Mouse (Mus musculus): Measurements from ENCODE around the gene Olfr794. TPM values are rescaled to one million over a fixed set of nuclear protein-coding genes. Genes with fewer than 3 reads are reported as not detected.

The Olfr794 gene
- not detected in 2 replicates for polyA plus RNA-seq (2012; rRNA removed; ENCODE audit: low replicate concordance)

DNA sequence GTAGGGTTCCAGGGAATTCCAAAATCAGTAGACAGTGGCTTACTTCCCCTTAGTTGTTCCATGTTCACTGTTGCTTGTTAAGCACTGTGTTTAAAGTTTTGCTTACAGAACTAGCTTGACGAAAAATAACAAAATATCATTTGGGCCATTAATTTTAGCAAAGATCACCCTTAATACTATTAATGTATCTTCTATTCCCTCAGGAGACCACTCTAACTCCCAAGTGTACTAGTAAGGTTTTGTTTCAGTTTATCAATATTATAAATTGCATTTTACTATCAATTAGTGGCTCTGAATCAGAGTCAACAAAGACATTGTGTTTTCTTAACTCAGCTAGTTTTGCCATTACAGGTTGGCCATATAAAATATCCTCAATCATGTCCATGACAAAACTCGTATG is at the start of gene Olfr794:
TSS of gene Olfr794 (plus strand) at position 301 of the 400 bp plus-strand sequence.

DNA sequence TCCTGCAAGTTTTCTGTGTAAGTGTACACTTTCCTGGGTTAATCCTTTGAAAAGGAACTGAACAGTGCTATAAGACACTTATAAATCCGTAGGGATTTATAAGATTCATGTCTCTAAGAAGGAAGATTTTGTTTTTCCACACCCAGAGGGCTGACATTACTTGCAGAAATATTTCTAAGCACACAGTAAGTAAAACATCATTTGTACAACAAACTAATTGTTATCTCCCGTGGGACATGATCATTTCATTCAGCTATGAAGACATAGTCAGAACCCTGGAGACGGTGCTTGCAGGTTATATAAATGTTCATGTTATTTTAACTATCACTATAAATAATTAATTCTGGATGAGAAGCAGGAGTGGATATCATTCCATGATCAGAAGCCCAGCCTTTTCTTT is 46.0 kb upstream of the Olfr794 start, which contains the start of gene Olfr791:
TSS of gene Olfr791 (plus strand) at position 301 of the 400 bp plus-strand sequence.

DNA sequence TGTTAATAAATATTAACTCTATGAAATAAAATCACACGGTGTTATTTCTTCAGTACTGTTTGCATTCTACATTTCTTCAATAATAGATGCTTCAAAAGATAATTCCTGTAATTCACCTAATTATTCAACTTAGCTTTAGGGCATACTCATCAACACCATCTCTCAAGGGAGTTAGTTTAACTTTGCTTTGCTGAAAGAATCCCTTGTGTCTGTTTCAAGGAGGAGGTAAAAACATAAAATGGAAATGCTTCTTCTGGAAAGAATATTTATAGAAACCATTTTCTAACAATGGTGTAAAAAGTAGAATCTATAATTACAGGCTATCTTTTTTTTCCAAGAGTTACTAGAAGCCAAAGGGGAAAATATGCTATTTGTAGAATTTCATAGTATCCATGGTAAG is 28.6 kb upstream of the Olfr794 start, which contains the start of gene Olfr792:
TSS of gene Olfr792 (plus strand) at position 301 of the 400 bp plus-strand sequence.

DNA sequence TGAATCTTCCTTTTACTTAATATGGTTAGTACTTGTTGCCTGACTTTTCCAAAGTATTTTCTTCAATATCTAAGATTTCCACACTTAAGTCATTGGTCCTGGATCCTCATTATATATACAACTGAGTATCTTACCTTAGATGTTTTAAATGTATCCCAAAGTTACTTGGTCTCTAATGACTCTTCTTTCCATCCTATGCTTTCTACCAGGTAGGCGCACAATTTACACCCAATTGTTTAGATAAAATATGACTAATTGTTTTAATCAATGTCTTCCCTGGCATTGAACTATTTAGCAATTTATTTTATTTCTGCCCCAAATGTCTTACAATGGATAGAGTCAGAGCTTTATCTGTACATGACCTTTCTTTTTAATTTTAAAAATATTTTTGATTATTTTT is 45.0 kb downstream of the Olfr794 start, which contains the start of gene Olfr796:
TSS of gene Olfr796 (minus strand) at position 101 of the 400 bp plus-strand sequence.

Other genes starting within 250 kb of the Olfr794 start
- gene Olfr780, start 249.5 kb upstream of the Olfr794 start, polyA plus RNA-seq (2012; rRNA removed; ENCODE audit: low replicate concordance), result not detected in 2 replicates
- gene Olfr781, start 238.8 kb upstream of the Olfr794 start, polyA plus RNA-seq (2012; rRNA removed; ENCODE audit: low replicate concordance), result not detected in 2 replicates
- gene Olfr782, start 218.8 kb upstream of the Olfr794 start, polyA plus RNA-seq (2012; rRNA removed; ENCODE audit: low replicate concordance), result not detected in 2 replicates
- gene Olfr784, start 183.6 kb upstream of the Olfr794 start, polyA plus RNA-seq (2012; rRNA removed; ENCODE audit: low replicate concordance), result not detected in 2 replicates
- not detected in 2 replicates for gene Olfr785, start 162.2 kb upstream of the Olfr794 start, polyA plus RNA-seq (2012; rRNA removed; ENCODE audit: low replicate concordance)
- gene Olfr786, start 140.3 kb upstream of the Olfr794 start, polyA plus RNA-seq (2012; rRNA removed; ENCODE audit: low replicate concordance), result not detected in 2 replicates
- not detected in 2 replicates for gene Olfr787, start 105.8 kb upstream of the Olfr794 start, polyA plus RNA-seq (2012; rRNA removed; ENCODE audit: low replicate concordance)
- gene Olfr788, start 96.7 kb upstream of the Olfr794 start, polyA plus RNA-seq (2012; rRNA removed; ENCODE audit: low replicate concordance), result not detected in 2 replicates
- gene Olfr789, start 82.9 kb upstream of the Olfr794 start, polyA plus RNA-seq (2012; rRNA removed; ENCODE audit: low replicate concordance), result not detected in 2 replicates
- gene Olfr790, start 69.2 kb upstream of the Olfr794 start, polyA plus RNA-seq (2012; rRNA removed; ENCODE audit: low replicate concordance), result not detected in 2 replicates
- not detected in 2 replicates for gene Olfr791, start 45.9 kb upstream of the Olfr794 start, polyA plus RNA-seq (2012; rRNA removed; ENCODE audit: low replicate concordance)
- gene Olfr792, start 28.5 kb upstream of the Olfr794 start, polyA plus RNA-seq (2012; rRNA removed; ENCODE audit: low replicate concordance), result not detected in 2 replicates
- gene Olfr796, start 44.9 kb downstream of the Olfr794 start, polyA plus RNA-seq (2012; rRNA removed; ENCODE audit: low replicate concordance), result not detected in 2 replicates
- not detected in 2 replicates for gene Olfr798, start 60.3 kb downstream of the Olfr794 start, polyA plus RNA-seq (2012; rRNA removed; ENCODE audit: low replicate concordance)
- gene Olfr799, start 69.8 kb downstream of the Olfr794 start, polyA plus RNA-seq (2012; rRNA removed; ENCODE audit: low replicate concordance), result not detected in 2 replicates
- not detected in 2 replicates for gene Olfr800, start 90.0 kb downstream of the Olfr794 start, polyA plus RNA-seq (2012; rRNA removed; ENCODE audit: low replicate concordance)
- not detected in 2 replicates for gene Olfr801, start 106.2 kb downstream of the Olfr794 start, polyA plus RNA-seq (2012; rRNA removed; ENCODE audit: low replicate concordance)
- not detected in 2 replicates for gene Olfr802, start 120.5 kb downstream of the Olfr794 start, polyA plus RNA-seq (2012; rRNA removed; ENCODE audit: low replicate concordance)
- not detected in 2 replicates for gene Olfr803, start 126.6 kb downstream of the Olfr794 start, polyA plus RNA-seq (2012; rRNA removed; ENCODE audit: low replicate concordance)
- gene Olfr804, start 135.6 kb downstream of the Olfr794 start, polyA plus RNA-seq (2012; rRNA removed; ENCODE audit: low replicate concordance), result not detected in 2 replicates
- gene Olfr805, start 161.7 kb downstream of the Olfr794 start, polyA plus RNA-seq (2012; rRNA removed; ENCODE audit: low replicate concordance), result not detected in 2 replicates
- gene Olfr806, start 174.3 kb downstream of the Olfr794 start, polyA plus RNA-seq (2012; rRNA removed; ENCODE audit: low replicate concordance), result not detected in 2 replicates
- not detected in 2 replicates for gene Olfr807, start 190.1 kb downstream of the Olfr794 start, polyA plus RNA-seq (2012; rRNA removed; ENCODE audit: low replicate concordance)
- gene Olfr808, start 197.8 kb downstream of the Olfr794 start, polyA plus RNA-seq (2012; rRNA removed; ENCODE audit: low replicate concordance), result not detected in 2 replicates
- not detected in 2 replicates for gene Olfr809, start 207.0 kb downstream of the Olfr794 start, polyA plus RNA-seq (2012; rRNA removed; ENCODE audit: low replicate concordance)
- not detected in 2 replicates for gene Olfr810, start 227.3 kb downstream of the Olfr794 start, polyA plus RNA-seq (2012; rRNA removed; ENCODE audit: low replicate concordance)
- not detected in 2 replicates for gene Olfr811, start 236.7 kb downstream of the Olfr794 start, polyA plus RNA-seq (2012; rRNA removed; ENCODE audit: low replicate concordance)

Data from duodenum, adult 2 months (tissue).